Mouse (Mus musculus): ENCODE measurements around the gene Ptpa. TPM values are rescaled to one million over a fixed set of nuclear protein-coding genes. Genes with fewer than 3 reads are reported as not detected.

Gene Ptpa
- polyA plus RNA-seq, 1 experiment from 2014 or later: 138 TPM

DNA sequence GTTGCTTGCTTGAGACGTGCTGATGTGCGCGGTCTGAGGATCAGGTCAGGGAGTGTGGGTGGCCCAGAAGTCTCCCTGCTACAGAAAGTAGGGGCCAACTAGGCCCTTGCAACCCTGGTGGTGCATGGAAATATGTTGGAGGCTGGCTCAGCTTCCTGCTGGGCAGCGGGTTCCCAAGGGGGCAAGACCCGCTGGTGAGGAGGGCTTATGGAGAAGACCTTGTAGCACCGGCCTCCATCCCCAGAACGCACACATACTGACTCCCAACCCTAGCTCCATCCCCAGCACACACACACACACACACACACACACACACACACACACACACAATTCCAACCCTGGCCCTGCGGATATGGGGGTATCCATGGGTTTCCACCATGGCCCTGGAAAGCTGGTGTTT is 55.2 kb downstream of the Ptpa start:
- H3K4me2 ChIP-seq (ENCODE audit: low read depth, low read length): peak overlapping the region; percentile 76
- H3K9ac ChIP-seq (ENCODE audit: low read length): peak overlapping the region; percentile 99
- peaks cover 31% of the 10 kb centered on the region for H3K4me1 ChIP-seq (ENCODE audit: control insufficient read depth, insufficient read depth, low read length)
- H3K9me3 ChIP-seq (replicated peaks; ENCODE audit: control insufficient read depth, low read length): no peaks in the 10 kb centered on the region
- peak overlapping the region; percentile 95 for H3K4me3 ChIP-seq (replicated peaks; ENCODE audit: low read length)
- ATAC-seq (ENCODE audit: insufficient read depth, low FRiP score): no peak
- WGBS: 17% methylated on average over 8 of the region's 8 CpGs
- no peaks in the 10 kb centered on the region for H3K36me3 ChIP-seq (ENCODE audit: control insufficient read depth, insufficient read depth, low read length)
- peak overlapping the region; percentile 97 for H3K27ac ChIP-seq (ENCODE audit: low read length)
- H3K27me3 ChIP-seq (ENCODE audit: control insufficient read depth, insufficient read depth, low read length): no peaks in the 10 kb centered on the region; the same call in 1 of the 2 replicates

DNA sequence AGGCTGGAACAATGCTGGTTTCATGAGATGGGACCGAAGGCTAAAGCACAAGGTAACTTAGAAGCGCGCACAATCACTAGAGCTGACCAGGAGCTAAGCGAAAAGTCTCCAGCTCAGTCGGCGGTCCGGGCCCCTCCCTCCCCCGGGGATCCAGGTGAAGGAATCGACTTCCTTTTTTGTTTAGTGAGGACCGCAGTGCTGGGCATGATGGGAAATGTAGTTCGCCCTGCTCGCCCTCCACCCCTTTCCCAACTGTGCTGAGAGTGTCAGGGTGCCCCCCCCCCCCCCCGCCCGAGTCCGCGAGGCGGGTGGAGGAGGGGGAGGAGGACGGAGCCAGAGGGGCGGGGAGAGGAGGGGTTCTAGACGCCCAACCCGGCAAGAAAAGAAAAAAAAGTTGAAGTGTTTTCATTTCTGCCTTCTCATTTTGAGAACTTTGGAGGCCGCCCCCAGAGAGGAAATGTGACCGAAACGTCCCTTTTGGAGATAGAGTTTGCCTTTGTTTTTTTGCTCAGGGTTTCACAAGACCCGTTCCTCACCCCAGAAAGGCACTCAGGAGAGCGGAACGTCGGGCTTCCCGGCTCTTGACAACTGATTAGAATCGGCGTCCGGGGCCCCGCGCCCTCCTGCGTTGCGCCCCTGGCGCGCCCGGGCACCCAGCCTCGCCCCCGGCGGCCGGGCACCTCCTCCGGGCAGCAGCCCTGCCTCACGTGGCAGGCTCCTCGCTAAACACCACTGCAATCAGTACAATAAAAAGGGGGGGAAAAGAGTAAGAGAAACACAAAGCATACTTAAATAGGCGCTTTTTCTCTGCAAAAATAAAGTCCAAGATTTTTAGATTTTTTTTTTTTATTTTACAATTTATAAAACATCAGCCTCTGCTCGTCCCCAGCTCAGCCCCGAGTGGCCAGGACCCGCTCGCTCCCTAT is 56.2 kb downstream of the Ptpa start:
- H3K27me3 ChIP-seq (ENCODE audit: control insufficient read depth, insufficient read depth, low read length): no peaks in the 10 kb centered on the region; the same call in 1 of the 2 replicates
- peak; percentile 78 for ATAC-seq (ENCODE audit: insufficient read depth, low FRiP score)
- peak overlapping the region; percentile 97 for H3K27ac ChIP-seq (ENCODE audit: low read length)
- H3K4me1 ChIP-seq (ENCODE audit: control insufficient read depth, insufficient read depth, low read length): peaks cover 32% of the 10 kb centered on the region
- H3K9ac ChIP-seq (ENCODE audit: low read length): peak overlapping the region; percentile 99
- no peaks in the 10 kb centered on the region for H3K36me3 ChIP-seq (ENCODE audit: control insufficient read depth, insufficient read depth, low read length)
- peak overlapping the region; percentile 95 for H3K4me3 ChIP-seq (replicated peaks; ENCODE audit: low read length)
- H3K9me3 ChIP-seq (replicated peaks; ENCODE audit: control insufficient read depth, low read length): no peaks in the 10 kb centered on the region
- peak overlapping the region; percentile 76 for H3K4me2 ChIP-seq (ENCODE audit: low read depth, low read length)
- WGBS: under 1% methylated on average over 46 of the region's 51 CpGs

DNA sequence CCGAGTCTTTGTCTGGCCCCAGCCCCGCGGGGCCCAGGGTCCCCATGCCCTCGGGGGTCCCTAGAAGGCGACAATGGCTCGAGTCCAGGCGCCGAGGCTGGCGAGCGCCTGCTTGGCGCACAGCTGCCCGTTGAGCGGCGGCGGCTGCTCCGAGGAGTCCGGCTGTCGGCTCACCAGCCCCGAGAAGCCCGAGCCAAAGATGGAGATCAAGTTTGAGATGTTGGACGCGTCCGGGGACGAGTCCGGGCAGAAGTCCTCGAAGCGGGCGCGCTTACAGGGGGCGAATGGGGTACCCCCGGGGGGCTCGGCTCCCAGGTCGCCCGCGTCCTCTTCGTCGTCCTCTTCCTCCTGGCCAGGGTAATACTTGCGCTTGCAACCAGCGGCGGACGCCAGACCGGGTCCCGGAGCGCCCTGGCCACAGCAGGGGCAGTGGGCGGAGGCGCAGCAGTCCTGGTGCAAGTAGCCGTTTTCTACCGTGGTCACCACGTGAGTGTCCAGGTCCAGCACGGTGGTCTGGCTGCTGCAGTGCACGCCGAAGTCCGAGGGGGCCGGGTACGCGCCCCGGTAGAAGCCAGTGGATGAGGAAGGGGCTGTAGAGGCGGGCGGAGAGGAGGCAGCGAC is 57.0 kb downstream of the Ptpa start:
- Histone ChIP-seq H3K4me2 (ENCODE audit: low read depth, low read length) (peak overlapping the region; percentile 76), H3K4me3 (replicated peaks; ENCODE audit: low read length) (peak overlapping the region; percentile 95), H3K9me3 (replicated peaks; ENCODE audit: control insufficient read depth, low read length) (no peaks in the 10 kb centered on the region), H3K9ac (ENCODE audit: low read length) (peak overlapping the region; percentile 99), H3K36me3 (ENCODE audit: control insufficient read depth, insufficient read depth, low read length) (no peaks in the 10 kb centered on the region), H3K4me1 (ENCODE audit: control insufficient read depth, insufficient read depth, low read length) (peaks cover 27% of the 10 kb centered on the region; the same call in 1 of the 2 replicates), H3K27me3 (ENCODE audit: control insufficient read depth, insufficient read depth, low read length) (no peaks in the 10 kb centered on the region; the same call in 1 of the 2 replicates), H3K27ac (ENCODE audit: low read length) (peak overlapping the region; percentile 97)
- ATAC-seq (ENCODE audit: insufficient read depth, low FRiP score): no peak
- under 1% methylated on average over 60 of the region's 60 CpGs for whole genome bisulfite sequencing

DNA sequence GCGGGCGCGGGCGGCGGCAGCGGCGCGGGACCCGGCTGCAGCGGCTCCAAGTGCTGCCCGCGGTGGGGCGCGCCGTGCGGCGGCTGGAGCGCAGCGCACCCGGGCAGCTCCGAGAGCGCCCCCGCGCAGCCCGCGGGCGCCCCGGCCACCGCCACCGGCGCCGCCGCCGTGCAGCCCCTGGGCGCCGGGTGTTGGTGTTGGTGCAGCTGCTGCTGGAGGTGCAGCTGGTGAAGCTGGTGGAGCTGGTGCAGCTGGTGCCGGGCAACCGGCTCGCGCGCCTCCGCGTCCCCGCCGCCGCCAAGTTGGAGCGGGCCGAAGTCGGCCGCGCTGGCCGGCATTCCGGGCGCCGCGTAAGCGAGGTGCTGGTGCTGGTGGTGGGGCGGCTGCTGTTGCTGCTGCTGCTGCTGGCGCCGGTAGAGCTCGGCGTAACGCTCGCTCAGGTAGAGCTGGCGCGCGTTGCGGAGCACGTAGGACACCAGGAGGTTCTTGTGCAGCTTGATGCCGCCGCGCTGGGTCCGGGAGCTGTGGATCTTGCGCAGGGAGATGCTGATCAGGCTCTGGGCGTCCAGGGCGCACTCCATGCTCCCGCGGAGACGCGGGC is 57.7 kb downstream of the Ptpa start:
- Histone ChIP-seq H3K4me2 (ENCODE audit: low read depth, low read length) (peak overlapping the region; percentile 76), H3K9me3 (replicated peaks; ENCODE audit: control insufficient read depth, low read length) (no peaks in the 10 kb centered on the region), H3K27me3 (ENCODE audit: control insufficient read depth, insufficient read depth, low read length) (no peaks in the 10 kb centered on the region), H3K36me3 (ENCODE audit: control insufficient read depth, insufficient read depth, low read length) (no peaks in the 10 kb centered on the region), H3K4me3 (replicated peaks; ENCODE audit: low read length) (peak overlapping the region; percentile 95), H3K4me1 (ENCODE audit: control insufficient read depth, insufficient read depth, low read length) (peaks cover 27% of the 10 kb centered on the region; the same call in 1 of the 2 replicates), H3K9ac (ENCODE audit: low read length) (peak overlapping the region; percentile 99), H3K27ac (ENCODE audit: low read length) (peak overlapping the region; percentile 97)
- peak; percentile 4; the same call in 1 of the 2 replicates for ATAC-seq (ENCODE audit: insufficient read depth, low FRiP score)
- under 1% methylated on average over 76 of the region's 80 CpGs for WGBS

DNA sequence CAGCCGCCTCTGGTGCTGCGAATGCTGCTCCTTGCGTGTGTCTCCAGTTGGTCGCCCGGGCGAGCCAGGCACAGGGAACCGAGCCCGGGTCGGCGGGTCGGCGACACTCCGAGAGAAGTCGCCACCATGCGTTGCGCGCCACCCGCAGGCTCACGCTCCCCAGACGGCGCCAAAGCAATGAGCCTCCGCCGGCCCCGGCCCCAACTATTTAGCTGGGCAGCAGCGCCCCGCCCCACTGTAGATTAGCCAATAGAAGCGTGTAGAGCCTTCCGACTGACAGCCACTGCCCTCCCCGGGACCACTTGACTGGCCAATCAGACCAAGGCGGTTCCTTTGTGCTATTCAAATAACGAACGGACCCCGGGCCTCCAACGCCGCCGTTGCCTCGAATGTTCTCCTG is 58.2 kb downstream of the Ptpa start, which contains the start of gene Ier5l:
Gene Ier5l, minus strand, starts transcription at position 181 of the 400 bp plus-strand sequence.
- Histone ChIP-seq H3K27me3 (ENCODE audit: control insufficient read depth, insufficient read depth, low read length) (no peaks in the 10 kb centered on the region), H3K9me3 (replicated peaks; ENCODE audit: control insufficient read depth, low read length) (no peaks in the 10 kb centered on the region), H3K4me3 (replicated peaks; ENCODE audit: low read length) (peak within 1 kb of the TSS; percentile 95), H3K4me1 (ENCODE audit: control insufficient read depth, insufficient read depth, low read length) (peaks cover 25% of the 10 kb centered on the region; the same call in 1 of the 2 replicates), H3K36me3 (ENCODE audit: control insufficient read depth, insufficient read depth, low read length) (no peaks in the 10 kb centered on the region), H3K4me2 (ENCODE audit: low read depth, low read length) (peak within 1 kb of the TSS; percentile 76), H3K27ac (ENCODE audit: low read length) (peak within 1 kb of the TSS; percentile 97), H3K9ac (ENCODE audit: low read length) (peak within 1 kb of the TSS; percentile 99)
- ATAC-seq (ENCODE audit: insufficient read depth, low FRiP score): peak; percentile 90
- WGBS: under 1% methylated on average over 37 of the region's 37 CpGs

DNA sequence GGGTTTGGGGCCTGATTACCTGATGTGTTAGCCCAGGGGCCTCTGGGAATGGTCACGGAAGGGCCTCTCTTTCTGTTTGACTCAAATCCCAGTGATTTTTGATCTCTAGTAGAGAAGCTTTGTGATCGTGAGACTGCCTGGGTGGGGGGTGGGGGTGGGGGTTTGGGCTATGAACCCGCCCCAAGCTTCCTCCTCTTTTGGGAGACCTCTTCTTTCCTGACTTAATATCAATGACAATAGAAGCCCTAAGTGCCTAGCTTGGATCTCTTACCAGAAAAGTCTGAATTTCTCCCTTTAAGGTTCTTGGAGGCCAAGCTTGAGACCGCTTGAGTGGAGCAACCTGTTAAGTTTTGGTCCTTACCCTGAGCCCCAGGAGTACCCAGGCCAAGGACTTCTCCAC is 58.9 kb downstream of the Ptpa start:
- Histone ChIP-seq H3K36me3 (ENCODE audit: control insufficient read depth, insufficient read depth, low read length) (no peaks in the 10 kb centered on the region), H3K27ac (ENCODE audit: low read length) (no peak overlapping the region)
- 34% methylated on average over 4 of the region's 4 CpGs for WGBS

DNA sequence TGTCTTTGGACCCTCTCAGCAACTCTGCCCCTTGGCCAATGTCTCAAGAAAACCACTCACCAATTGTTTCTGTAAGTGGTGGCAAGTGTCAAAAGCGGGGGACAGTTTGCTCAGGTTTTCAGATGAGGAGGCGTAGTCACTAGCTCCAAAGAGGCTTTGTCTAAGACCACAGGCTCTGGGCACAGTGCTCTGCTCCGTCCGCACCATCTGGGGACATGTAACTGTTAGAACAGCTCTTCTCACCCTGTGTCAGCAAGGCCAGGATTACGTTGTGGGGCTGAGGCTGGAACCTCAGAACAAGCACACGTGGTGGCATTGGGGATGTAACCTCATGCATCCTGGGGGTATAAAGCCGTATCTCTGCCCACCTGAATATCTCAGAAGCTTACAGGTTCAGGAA is 59.6 kb downstream of the Ptpa start:
- no peaks in the 10 kb centered on the region for H3K36me3 ChIP-seq (ENCODE audit: control insufficient read depth, insufficient read depth, low read length)
- no peaks in the 10 kb centered on the region for H3K27me3 ChIP-seq (ENCODE audit: control insufficient read depth, insufficient read depth, low read length)
- ATAC-seq (ENCODE audit: insufficient read depth, low FRiP score): no peak
- H3K9ac ChIP-seq (ENCODE audit: low read length): no peak overlapping the region
- H3K4me1 ChIP-seq (ENCODE audit: control insufficient read depth, insufficient read depth, low read length): peaks cover 23% of the 10 kb centered on the region; the same call in 1 of the 2 replicates
- H3K4me2 ChIP-seq (ENCODE audit: low read depth, low read length): no peak overlapping the region
- no peak overlapping the region for H3K4me3 ChIP-seq (replicated peaks; ENCODE audit: low read length)
- H3K27ac ChIP-seq (ENCODE audit: low read length): no peak overlapping the region
- 88% methylated on average over 7 of the region's 7 CpGs for WGBS
- H3K9me3 ChIP-seq (replicated peaks; ENCODE audit: control insufficient read depth, low read length): no peaks in the 10 kb centered on the region

More for the DNA sequence above, 58.9 kb downstream of the Ptpa start:
- H3K9ac ChIP-seq (ENCODE audit: low read length): peak overlapping the region; percentile 71
- no peaks in the 10 kb centered on the region for H3K9me3 ChIP-seq (replicated peaks; ENCODE audit: control insufficient read depth, low read length)
- no peak for ATAC-seq (ENCODE audit: insufficient read depth, low FRiP score)
- peak overlapping the region; percentile 95 for H3K4me3 ChIP-seq (replicated peaks; ENCODE audit: low read length)
- peaks cover 23% of the 10 kb centered on the region; the same call in 1 of the 2 replicates for H3K4me1 ChIP-seq (ENCODE audit: control insufficient read depth, insufficient read depth, low read length)
- H3K4me2 ChIP-seq (ENCODE audit: low read depth, low read length): peak overlapping the region; percentile 76
- H3K27me3 ChIP-seq (ENCODE audit: control insufficient read depth, insufficient read depth, low read length): no peaks in the 10 kb centered on the region

DNA sequence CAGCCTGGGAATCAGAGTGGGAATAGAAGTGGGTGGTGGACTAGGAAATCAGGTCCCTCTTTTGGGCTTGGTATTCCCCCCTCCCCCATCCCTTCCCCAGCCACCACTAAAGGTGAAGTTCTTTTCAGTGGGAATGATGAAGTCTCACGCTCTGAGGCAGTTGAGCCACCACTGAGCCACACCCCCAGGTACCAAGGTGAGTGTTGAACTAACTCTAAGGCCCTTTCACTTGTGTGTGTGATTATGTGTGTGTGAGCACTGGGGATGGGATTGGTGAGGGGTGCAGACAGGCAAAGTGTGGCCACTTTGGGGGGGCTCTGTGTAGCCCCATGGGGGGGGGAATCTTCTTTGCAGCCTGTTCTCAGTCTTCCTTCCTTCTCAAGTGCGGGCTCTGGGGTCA is 60.4 kb downstream of the Ptpa start:
- Histone ChIP-seq H3K27me3 (ENCODE audit: control insufficient read depth, insufficient read depth, low read length) (no peaks in the 10 kb centered on the region), H3K9ac (ENCODE audit: low read length) (no peak overlapping the region; the same call in 1 of the 2 replicates), H3K27ac (ENCODE audit: low read length) (no peak overlapping the region), H3K9me3 (replicated peaks; ENCODE audit: control insufficient read depth, low read length) (no peaks in the 10 kb centered on the region), H3K4me1 (ENCODE audit: control insufficient read depth, insufficient read depth, low read length) (peaks cover 18% of the 10 kb centered on the region; the same call in 1 of the 2 replicates), H3K4me2 (ENCODE audit: low read depth, low read length) (no peak overlapping the region), H3K4me3 (replicated peaks; ENCODE audit: low read length) (no peak overlapping the region), H3K36me3 (ENCODE audit: control insufficient read depth, insufficient read depth, low read length) (no peaks in the 10 kb centered on the region)
- no peak for ATAC-seq (ENCODE audit: insufficient read depth, low FRiP score)
- 71% methylated on average over 2 of the region's 2 CpGs for WGBS
